Mouse (Mus musculus): ENCODE results near the gene Svop.
A peak's percentile ranks its signal among the peaks of the same experiment; 100 is the strongest.

Gene Svop

DNA sequence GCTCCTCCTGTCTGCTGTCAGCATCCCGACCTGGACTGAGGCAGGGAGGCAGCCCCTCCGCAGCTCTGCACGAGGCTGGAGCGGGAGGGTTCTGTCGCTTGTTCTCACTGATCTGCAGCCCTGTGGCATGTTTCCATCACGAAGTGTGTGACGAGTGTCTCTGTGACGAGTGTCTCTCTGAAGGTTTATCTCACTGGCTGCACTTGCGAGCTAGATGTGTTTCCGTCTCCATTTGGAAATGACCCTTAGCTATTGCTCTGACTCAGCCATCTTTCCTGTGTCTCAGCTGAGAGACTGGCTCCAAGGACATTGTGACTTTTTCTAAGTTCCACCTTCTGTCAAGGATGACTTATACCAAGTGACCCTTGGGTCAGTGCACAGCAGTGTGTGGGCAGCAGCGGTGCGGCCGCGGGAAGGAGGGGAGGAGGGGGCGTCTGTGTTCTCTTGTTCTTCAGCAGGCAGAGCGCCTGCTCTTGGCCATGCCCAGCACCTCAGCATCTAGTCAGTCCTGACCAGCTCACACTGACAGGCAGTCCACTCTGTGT lies 15.1 kb upstream of the Svop start:
- no peak for DNase-seq (ENCODE audit: low read depth, low spot score)

DNA sequence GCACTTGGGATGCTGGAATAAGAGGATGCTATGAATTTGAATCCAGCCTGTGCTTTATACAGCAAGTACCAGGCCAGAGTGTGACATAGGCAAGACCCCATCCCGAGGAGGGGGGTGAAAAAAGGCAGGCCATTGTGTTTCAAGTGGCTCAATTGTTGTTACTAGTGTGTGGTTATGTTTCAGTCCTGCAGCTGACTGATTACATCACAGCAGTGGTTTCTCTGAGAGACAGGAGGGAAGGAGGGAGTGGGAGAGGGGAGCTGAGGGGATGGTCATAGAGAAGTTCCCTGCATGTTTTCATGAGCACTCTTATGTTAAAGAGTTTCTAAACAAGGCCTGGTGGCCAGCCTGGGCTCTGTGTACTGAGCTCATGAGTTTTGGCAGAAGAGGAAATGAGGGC lies 11.4 kb upstream of the Svop start:
- no peak for DNase-seq (ENCODE audit: low read depth, low spot score)

DNA sequence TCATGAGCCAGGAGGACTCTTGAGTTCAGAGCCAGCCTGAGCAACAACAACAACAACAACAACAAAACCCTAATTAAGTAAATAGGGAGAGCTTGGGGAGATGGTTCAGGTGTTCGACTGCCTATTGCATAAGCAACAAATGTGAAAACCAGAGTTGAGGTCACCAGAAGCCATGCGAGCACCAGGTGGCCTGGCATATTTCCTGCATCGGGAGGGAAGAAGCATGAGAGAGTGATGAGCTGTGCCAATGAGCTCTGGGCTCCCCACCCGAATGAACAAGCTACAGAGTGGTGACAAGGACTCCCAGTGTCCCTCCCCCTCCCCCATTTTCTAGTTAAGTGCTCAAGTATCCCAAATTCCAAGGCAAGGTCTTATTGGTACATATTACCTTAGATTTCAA lies 10.5 kb upstream of the Svop start:
- no peak for DNase-seq (ENCODE audit: low read depth, low spot score)

DNA sequence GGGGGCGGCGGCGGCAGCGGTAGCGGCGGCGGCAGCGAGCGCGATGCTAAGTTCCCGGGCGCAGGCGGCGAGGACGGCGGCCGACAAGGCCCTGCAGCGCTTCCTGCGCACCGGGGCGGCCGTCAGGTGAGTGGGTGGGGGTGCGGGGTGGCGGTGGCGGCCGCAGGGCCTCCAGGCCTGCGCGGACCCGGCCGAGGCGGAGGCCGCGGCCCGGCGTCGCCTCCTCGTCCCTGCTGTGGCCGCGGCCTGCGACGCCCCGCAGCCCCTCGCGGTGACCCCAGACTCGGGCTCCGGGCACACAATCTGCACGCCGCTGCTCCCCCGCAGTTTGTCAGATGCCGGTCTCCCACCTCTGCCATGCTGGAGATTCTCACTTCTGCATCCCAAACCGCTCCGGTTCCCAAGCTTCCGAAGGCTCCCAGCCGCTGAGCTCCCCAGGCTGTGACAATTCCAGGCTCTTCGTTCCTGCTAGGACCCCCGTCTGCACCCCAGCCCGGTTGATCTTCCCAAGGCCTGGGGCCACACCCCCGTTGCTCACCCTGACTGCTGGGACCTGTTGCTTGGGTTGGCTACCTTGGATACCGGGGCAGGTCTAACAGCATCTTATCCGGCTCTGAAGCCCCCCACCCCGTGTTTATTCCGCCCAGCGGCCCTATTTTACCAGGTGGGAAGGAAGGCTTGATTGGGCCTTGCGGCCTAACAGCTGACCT lies 9.2 kb upstream of the Svop start:
- DNase-seq (ENCODE audit: low read depth, low spot score): no peak

DNA sequence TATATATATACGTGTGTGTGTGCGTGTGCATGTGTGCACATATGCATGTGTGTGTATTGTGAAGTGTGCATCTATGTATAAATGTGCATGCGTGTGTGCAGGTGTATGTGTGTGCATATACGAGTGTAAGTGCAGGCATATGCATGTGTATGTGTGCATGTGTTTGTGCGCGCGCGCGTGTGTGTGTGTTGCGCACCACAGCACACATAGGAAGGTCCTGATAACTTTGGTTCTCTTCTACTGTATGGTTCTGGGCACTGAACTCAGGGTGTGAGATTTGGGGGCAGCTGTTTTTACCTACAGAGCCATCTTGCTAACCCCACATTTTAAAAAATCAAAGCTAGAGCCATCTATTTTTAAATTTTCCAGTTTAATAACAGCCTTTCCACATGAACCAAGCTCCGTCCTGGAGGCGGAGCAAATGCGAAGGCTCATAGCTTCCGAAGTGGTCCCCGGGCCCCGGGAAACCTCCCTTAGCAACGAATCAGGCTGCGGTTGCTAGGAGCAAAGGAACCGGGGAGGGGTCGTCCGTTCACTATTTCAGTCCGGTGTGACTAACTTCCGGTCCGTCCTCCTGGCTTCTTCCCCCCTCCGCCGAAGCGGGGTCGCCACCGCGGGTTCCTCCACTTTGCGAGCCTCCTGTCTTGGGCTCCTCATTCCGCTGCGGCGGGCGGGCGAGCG lies 8.5 kb upstream of the Svop start:
- peak; percentile 91 for DNase-seq (ENCODE audit: low read depth, low spot score)

DNA sequence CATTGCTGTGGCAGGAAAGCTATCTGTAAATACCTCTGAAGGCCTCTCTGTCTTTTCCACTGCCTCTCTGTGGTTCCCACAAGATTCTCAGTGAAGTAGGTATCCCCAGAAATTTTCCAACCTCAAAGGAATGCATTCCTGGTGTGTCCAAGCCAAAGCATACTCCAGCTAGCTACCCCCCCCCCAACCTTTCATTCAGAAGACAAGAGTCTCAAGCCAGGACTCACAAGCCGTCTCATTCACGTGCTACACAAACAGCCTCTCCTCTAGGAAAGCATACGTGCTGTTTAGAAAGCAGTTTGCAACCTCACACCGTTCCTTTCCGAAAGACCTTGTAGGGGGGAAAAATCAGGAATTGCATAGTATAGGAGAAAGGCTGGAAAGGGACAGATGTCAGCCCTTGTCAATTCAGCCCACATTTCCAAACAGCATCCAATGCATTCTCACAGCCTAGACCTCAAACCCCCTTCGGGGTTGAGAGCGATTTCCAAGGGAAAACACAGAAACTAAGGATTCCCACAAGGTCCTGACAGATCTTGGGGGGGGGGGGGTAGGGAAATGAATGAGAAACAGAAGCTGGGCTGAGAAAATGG lies 853 bp downstream of the Svop start:
- DNase-seq (ENCODE audit: low read depth, low spot score): no peak

DNA sequence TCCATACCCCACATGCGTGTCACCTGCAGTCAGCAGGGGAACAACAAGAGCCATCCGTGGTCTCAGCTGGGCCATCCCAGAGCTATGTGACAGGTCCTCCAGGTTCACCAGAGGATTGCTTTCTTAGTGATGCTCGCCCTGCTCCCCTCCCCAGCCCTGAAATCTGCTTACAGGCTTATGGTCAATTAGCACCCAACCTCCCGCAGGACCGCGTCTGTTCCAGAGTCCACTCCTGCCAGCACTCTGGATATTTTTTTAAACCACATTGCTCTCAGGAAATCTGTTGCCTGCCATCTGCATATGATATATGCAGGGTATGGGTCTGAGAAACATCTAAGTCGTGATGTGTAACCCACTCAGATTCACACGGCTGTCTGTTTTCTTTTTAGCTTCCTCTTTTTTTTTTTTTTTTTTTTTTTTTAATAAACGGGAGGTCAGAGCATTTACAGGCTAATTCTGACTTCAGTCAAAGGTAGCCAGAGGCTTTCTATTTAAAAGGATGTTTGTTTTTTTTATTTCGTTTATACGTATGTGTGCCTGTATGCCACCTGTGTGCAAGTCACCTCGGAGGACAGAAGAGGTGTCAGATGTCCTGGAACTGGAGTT lies 3.4 kb downstream of the Svop start:
- no peak for DNase-seq (ENCODE audit: low read depth, low spot score)

DNA sequence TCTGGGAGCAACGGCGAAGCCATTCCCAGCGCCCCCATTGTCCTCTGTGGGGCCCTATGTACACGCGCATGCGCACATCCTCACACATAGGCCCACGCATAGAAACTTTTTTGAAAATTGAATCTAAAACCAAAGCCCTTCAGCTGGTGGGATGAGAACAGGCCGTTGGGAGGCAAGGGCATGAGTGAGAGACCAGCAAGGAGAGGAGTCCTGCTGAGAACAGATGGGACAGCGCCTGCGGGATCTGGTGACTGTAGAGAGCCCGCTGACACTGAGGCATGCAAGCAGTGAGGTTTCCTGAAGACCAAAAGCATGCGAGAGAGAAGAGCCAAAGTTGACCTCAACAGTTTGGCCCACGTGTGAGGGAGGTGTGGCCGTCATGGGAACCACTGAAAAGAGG lies 5.9 kb downstream of the Svop start:
- DNase-seq (ENCODE audit: low read depth, low spot score): no peak

DNA sequence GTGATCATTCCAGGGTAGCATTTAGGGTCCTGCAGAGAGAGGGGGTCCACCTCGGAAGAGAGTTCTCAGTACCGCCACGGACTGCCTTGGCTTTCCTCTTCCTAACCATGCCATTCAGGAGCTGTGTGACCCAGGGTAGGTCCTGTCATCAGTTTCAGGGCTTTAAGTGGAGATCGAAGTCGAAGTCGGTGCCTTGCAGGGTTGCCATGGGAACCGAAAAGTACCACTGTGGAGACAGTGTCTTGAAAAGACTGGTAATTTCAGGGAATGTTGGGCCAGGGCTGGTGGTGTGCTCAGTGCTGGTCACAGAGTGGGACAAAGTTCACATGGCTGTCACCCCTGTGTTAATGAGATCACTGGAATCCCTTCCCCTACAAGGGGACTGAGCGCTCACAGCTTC lies 14.4 kb downstream of the Svop start:
- DNase-seq (ENCODE audit: low read depth, low spot score): no peak

DNA sequence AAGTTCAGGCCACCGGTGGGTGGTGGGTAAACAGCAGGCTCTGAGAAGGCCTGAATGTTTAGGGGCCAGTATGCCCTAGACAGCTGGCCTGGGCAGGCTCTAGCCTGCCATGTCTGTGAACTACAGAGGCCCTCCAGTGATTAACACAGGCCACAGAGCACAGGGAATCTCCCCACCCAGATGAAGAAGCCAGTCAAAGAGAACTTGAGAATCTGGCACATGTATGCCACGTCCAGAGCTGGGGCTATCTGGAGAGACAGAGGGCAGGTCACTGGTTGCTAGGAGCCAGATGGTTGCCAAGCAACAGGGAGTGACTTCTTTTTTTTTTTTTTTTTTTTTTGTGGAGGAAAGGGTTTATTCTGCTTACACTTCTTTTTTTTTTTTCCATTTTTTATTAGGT lies 19.1 kb downstream of the Svop start:
- peak; percentile 15 for DNase-seq (ENCODE audit: low read depth, low spot score)

DNA sequence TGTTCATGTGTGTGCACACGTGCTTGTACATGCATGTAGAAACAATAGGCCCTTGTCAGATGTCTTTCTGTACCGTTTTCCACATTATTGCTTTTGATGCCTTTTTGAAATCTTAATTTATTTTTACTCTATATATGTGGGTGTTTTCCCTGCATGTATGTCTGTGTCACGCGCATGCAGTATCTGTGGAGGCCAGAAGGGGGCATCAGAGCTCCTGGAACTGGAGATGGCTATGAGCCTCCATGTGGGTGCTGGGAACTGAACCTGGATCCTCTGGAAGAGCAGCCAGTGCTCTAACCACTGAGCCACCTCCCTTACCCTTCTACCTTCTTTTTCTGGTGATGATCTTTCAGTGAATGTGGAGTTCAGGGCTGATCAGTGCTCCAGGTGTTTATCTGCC lies 20.5 kb downstream of the Svop start:
- DNase-seq (ENCODE audit: low read depth, low spot score): peak; percentile 15

DNA sequence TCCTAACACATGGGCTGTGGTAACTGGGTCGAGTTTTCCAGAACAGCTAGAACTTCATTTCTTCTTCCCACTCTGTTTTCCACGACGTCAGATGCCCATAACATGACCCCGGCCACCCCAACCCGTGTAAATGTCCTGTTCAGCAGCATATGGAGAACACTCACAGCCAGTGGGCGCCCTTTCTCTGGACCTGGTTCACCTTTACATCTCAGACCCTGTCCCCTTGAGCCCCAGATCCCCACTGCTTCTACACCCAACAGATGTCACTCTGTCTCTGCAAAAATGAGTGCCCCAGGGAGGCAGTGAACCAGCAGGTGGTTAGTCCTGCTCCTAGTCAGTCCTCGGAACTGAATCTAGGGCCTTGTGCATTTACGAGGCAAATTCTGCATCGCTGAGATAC lies 23.4 kb downstream of the Svop start:
- DNase-seq (ENCODE audit: low read depth, low spot score): peak; percentile 19

DNA sequence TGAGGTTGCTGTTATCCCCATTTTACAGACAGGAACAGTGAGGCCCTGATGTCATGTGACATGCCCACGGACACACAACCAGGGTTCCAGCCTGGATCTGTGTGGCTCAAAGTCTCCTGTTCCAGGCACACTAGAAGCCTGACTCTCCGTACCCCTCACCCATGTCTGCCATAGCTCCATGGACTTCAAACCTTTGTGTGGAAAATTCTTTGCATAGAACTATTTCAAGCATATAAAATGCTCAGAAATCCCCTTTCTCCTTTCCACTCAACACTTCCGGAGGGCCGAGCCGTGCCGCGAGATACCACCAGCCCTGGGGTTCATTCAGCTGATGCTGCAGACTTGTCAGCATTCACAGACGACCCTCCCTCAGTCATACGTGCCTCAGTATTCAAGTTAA lies 23.8 kb downstream of the Svop start:
- no peak for DNase-seq (ENCODE audit: low read depth, low spot score)

DNA sequence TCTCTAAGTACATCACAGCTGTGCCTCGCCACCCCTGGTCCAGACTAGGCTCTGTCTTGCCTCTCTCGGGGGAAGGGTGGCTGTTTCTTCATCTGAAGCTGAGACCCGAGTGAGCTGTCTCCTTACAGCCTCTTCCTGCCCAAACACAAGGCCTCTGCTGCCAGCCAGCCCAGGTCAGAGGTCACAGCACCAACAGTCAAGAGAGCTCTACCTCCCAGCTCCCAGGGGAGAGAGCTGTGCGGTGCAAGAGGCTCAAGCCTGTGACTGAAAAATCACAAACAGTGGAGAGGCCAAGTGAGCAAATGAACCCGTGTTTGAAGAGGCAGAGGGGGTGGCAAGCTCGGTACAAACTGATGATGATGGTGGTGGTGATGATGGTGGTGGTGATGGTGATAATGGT lies 24.8 kb downstream of the Svop start:
- DNase-seq (ENCODE audit: low read depth, low spot score): no peak

DNA sequence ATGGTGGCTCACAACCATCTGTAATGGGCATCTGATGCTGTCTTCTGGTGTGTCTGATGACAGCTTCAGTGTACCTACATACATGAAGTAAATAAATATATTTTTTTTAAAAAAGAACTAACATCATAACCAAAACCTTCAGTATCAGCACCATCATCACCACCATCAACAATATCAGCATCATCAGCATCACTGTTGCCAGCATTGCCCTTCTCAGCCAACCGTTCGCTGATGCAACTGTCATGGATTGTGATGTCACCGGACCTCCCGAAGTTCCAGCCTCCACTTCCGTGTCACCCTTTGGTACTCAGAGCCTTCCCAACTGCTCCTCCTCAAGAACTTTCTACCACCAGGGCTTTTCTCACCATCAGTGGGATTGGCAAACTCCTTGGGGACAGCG lies 26.2 kb downstream of the Svop start, which contains the start of gene Usp30:
Usp30 (plus strand) TSS at position 301 of the 400 bp plus-strand sequence.
- DNase-seq (ENCODE audit: low read depth, low spot score): no peak

DNA sequence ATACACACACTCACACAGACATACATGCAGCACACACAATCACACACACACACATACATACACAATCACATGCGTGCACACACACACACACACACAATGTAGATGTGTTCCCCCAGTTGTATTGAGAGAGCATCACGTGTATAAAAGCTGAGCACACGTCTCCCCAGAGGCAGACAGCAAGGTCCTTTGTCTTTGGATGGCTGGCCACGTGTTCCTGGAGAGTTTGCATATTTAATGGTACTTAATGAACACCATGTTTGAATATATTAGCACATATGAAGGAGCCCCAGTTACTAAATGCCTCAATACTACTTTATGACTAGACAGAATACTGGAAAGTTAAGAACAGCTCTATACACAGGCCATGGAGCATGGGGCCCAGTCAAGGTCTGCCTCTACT lies 27.4 kb downstream of the Svop start:
- DNase-seq (ENCODE audit: low read depth, low spot score): no peak

DNA sequence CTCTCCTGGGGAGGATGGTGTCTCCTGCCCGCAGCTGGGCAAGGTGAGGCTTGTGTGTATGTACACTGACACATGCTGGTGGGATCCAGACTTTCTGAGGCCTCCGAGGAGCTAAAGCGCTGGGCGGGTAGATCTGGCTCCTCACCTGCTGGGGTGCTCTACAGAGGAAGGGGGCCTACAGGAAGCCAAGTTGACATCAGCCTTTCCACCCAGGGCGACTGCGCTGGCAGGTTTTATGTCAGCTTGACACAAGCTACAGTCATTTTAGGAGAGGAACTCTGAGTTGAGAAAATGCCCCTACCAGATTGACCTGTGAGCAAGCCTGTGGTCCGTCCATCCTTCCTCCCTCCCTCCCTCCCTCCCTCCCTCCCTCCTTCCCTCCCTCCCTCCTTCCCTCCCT lies 29.7 kb downstream of the Svop start:
- DNase-seq (ENCODE audit: low read depth, low spot score): peak; percentile 41

DNA sequence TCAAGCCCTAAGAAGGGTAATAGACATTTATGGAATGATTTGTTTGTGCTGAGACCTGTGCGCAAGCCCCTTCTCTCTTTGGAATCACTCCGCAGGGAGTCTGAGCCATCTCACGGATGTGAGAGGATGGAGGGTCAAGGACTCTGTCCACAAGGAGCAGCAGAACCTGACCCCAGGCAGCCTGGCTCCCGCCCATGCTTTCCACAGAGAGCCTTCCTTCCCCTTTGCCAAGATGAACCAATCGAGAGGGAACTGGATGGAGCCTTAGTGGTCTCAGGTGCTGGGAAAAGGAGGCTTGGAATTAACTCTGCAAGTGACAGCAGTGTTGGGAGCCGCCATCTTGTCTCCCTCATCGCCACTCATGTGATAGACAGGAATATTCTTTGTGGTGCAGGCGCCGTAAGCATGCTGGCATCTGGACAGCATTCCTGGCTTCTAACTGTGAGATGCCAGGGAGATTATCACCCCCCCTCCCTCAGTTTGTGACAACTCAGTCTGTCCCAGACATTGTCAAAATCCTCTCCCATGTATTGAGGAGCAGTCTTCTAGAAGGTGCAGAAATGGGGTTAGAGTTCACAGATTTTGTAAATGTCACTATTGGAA lies 34.1 kb downstream of the Svop start:
- DNase-seq (ENCODE audit: low read depth, low spot score): no peak

DNA sequence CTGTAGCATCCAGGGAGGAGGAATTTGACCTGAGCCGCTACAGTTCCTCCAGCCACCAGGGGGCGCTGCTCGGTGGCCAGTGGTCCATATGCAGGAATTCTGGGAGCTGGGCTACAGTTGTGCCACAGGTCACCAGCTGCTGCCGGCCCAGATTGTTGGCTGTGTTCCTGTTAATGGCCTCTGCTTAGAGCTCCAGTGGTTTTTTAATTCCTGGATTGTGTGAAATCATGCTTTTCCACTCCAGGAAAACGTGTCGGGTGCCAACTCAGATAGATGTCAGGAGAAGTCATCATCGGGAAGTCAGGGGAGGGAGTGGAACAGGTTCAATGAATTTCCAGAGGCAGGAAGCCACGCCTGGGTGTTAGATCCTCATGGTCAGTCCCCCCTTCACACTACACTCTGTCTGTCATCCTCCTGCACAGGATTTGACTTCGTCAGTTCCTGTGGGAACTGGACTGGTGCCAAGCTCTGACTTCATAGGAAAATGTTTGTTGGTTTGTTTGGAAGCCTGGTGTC lies 39.1 kb downstream of the Svop start:
- DNase-seq (ENCODE audit: low read depth, low spot score): peak; percentile 71

DNA sequence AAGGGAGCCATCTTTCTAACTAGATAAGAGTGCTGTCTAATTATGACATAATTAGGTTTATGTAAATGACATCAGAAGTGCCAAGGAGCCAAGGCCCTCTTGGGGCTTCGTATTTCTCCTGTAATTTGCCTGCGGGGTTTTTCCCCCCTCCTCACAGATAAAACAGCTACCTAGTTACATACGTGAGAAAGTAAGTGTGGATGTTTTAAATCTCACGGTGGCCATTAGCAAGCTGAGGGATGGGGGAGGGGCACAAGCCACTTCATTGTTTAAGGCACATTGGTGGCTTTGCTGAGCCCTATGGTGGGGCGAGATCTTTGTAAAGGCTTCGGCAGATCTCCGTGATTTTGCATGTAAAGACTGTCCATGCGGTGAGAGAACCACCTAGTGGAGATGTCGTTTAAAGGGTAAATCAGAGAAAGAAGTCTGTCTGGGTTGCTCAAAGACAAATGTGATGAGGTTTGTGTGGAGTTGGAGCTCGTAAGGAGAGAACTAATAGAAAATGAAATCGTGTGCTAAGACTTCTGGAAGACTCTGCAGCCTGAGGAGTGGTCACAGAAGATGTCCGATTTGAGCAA lies 42.5 kb downstream of the Svop start:
- DNase-seq (ENCODE audit: low read depth, low spot score): no peak

DNA sequence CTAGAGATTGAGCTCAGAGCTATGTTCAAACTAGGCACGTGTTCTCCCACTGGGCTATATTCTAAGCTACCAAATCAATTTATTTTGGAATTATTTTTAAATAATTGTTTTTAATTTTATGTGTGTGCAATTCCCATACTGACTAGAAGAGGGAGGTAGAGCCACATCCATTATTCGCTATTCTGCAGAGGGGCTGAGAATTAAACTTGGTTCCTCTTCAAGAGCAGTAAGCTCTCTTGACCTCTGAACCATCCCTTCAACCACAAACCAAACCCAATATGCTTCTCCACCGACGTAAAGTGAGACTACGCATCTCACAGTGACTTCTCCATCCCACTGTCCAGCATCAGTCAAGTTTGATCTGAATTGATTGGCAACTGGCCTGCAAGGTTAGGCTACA lies 44.2 kb downstream of the Svop start:
- DNase-seq (ENCODE audit: low read depth, low spot score): no peak

Measured in CD4-positive, CD25-positive, alpha-beta regulatory T cell, adult 2 months (primary cell).